Mouse (Mus musculus) frontal cortex, adult 2 months (tissue): ENCODE data around the gene Isg20l2. TPM values are rescaled to one million over a fixed set of nuclear protein-coding genes. Genes with fewer than 3 reads are reported as not detected.
"Not testable (repeated sequence)": the region's sequence is repeated elsewhere in the genome, so short reads cannot be mapped to it uniquely, and the experiment has no call there.

Experiments used
- DNase-seq, 2 experiments: peaks; one replicate each; pipeline ENCODE4 v3.0.0; 2022; ENCODE audit warnings: low spot score in 1 of 2; ENCODE audit errors: extremely low spot score in 1 of 2
- polyA plus RNA-seq: library from polyadenylated mRNA; depleted of rRNA; stranded (reverse); fragments of >200 nt; gene quantifications from 2 replicates; pipeline ENCODE4 v1.2.3, GENCODE M21; 2012; rRNA removed

Isg20l2 gene
- 12.9 and 13.9 TPM in 2 replicates for polyA plus RNA-seq

GRCm38 (mm10) chr3:87930078-87930795, at the start of gene Isg20l2, which contains the start of gene Rrnad1:
Gene Isg20l2 (plus strand): TSS chr3:87930314.
Gene Rrnad1 (minus strand): TSS chr3:87930717.
- peak; percentile 95 to 99 for DNase-seq

DNA sequence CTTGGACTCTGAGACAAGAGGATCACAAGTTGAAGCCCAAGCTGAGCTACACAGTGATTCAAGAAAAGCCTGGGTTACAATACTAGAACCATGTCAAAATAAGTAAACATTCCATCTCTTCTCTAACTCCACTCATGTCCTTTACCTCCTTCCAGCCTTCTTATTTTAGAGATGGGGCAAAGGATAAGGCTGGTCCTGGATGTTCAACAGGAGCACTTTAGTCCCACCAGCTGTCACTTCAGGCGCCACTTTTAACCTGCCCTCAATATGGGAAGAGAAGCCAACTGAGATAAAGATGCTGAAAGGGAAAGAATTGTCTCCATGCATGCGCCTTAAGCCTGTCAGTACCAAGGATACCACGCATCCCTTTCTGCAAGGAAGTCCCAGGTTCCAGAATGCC, 45.8 kb upstream of the Isg20l2 start:
- no peak for DNase-seq

GRCm38 (mm10) chr3:87884708-87885251, 45.3 kb upstream of the Isg20l2 start:
- peak in 1 of 2 experiments; percentile 33 for DNase-seq

DNA sequence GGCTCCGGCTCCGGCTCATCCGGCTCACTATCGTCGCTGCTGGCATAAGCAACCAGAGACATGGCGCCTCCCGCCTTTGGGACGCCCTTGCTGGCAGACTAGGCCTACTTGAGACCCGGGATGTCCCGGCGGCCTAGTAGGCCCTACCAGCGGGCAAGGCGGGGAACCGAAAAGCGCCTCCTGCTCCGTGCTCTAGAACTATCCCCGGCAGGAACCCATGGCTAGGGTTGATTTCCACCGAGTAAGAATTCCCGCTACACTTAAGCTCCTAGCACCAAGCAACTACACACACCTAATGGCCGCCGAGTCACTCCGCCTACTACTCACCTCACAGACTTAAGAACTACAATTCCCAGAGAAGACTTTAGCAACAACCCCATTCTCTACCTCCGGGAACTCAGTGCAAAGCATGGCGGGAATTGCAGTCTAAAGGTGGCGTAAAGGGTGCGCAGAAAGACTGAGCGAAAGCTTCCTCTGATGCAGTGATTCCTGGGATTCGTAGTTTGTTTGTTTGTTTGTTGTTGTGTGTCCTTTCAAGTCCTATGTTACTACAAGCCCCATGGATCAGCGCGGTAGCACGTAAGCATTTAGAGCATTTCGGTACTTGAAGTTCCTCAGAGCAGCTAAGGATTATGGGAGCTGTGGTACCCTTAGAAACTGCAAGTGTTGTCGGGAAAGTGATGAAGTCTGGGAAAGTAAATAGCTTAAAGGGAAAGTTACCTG, 44.7 kb upstream of the Isg20l2 start, which contains the start of gene Prcc:
Prcc (minus strand) TSS at position 328 of the 723 bp plus-strand sequence.
- DNase-seq: peak; percentile 97 to 99

DNA sequence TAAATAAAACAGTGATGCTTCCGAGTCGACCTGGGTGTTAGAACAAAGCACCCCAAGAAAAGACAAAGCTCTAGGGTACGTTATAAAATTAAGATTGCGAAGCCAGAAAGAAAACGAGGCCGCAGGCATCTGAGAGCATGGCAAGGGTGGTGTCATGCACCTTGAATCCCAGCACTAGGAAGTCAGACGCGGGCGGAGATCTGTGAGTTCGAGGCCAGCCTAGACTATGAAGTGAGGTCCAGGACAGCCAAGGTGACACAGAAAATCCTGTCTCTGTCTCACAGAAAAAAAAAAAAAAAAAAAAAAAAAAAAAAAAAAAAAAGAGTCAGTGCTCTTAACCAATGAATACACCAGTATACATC, 44.1 kb upstream of the Isg20l2 start:
- DNase-seq: no peak

DNA sequence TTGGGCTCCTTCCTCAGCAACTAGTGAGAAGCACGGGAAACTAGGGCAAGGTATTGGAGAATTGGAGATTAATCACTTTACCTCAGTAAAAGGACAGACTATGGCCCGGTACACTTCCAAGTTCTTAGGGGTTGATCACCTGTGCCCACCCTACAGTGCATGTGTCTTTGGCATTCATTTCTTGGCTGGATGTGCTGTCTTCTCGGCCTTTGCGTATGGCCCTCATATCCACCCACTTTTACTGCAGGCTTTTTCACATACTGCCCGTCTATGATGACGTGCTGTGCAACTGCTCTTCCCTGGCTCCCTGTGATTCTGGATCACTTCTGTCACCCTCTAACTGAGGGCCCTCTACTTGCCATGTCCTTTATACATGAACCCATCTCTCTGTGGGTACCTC, 43.7 kb upstream of the Isg20l2 start:
- DNase-seq: no peak

- not testable (repeated sequence) for DNase-seq
Observed at GRCm38 (mm10) chr3:87887400-87887799, 42.7 kb upstream of the Isg20l2 start.

DNA sequence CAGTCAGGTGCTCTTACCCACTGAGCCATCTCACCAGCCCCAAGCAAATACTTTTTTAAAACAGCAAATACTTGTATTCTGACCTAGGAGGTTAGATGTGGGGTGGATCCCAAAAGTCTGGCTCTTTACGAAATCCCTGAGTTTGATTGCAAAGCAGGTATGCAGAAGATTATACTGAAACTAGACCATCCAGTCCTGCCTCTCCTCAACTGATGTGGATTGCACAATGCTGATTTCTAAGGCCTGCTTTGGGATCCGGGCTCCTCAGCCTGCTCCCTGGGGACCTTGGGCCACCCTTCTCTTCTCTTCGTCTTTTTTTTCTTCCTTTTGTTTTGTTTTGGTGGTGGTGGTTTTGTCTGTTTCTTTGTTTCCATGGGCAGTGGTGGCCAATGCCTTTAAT, 38.6 kb upstream of the Isg20l2 start:
- no peak for DNase-seq

DNA sequence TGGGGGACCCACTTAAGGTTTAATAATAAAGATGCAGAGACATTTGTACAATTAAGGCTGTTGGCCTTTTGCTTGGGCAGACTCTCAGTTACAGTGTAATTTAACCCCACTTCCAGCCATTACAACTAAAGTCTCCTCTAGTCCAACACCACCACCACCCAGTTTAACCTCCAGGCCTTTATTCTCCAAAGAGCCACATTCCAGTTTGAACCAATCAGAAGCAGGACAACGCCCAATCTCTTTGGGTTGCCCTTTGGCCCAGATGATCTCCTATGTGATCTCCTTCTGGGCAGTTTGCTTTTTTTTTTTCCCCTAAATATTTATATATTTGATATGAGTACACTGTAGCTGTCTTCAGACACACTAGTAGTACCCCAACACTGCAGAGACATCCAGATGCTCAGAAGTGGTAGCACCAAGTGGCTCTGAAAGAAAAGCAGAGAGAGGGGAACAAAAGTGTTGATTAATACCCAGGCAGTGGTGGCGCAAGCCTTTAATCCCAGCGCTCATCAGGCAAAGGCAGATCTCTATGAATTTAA, 36.7 kb upstream of the Isg20l2 start:
- DNase-seq: no peak

GRCm38 (mm10) chr3:87899266-87899665, 30.8 kb upstream of the Isg20l2 start:
- no peak for DNase-seq

DNA sequence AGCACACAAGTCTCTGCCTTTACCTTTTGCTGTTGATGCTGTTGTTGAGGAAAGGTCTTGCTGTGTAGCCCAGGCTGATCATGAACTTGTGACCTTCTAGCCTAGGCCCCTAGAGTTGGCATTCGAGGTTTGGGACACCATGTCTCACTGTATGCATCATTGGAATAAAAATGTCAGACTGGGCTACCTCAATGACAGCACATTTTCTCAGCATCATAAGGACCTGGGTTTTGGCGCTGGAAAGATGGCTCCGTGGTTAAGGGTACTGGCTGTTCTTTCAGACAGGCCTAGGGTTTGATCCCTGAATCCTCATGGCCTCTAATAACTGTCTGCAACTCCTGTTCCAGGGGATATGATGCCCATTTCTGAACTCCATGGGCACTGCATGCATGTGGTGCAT, 30.3 kb upstream of the Isg20l2 start:
- DNase-seq: no peak

DNA sequence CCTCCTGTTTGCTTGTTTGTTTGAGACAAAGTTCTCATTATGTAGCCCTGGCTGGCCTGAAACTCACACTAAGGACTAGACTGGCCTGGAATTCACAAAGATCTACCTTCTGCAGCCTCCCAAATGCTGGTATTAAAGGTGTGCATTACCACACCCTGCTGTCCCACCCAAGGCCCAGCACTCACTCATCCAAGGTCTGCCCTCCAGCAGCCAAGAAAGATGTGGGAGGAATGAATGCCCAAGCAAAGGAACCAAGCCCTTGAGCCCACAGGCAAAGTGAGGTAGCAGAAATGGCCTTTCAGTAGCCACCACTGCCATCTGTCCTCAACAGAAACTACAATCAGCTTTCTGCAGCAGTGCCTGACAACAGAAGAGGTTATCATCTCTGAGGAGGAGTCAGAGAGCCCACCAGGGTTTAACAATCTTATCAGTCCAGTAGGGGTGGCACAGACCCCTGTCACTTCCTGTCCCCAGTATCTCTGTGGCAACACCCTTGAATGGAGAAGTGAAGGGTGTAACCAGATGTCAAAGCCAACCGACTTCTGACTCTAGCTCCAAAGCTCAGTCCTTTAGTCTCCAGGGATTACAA, 29.0 kb upstream of the Isg20l2 start:
- no peak for DNase-seq

- DNase-seq: not testable (repeated sequence)
Observed at GRCm38 (mm10) chr3:87901959-87902358, 28.2 kb upstream of the Isg20l2 start.

DNA sequence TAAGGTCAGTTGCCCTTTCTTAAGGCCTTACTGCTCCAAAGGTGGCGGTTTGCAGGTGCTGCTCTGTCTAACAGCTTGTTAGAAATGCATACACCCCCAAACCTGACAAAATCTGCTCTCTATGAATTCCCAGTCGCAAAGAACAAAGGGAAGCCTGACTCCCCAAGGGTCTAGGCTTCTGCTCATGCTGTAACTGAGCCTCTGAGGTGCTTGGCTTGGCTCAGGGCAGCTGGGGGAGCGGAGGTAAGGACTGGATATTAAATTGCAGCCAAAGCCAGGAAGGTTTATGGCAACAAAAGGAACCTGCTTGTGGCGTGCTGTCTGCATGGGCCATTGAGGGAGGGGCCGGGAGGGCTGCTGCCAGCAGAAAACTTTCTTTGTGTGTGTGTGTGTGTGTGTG, 26.3 kb upstream of the Isg20l2 start:
- DNase-seq: no peak

DNA sequence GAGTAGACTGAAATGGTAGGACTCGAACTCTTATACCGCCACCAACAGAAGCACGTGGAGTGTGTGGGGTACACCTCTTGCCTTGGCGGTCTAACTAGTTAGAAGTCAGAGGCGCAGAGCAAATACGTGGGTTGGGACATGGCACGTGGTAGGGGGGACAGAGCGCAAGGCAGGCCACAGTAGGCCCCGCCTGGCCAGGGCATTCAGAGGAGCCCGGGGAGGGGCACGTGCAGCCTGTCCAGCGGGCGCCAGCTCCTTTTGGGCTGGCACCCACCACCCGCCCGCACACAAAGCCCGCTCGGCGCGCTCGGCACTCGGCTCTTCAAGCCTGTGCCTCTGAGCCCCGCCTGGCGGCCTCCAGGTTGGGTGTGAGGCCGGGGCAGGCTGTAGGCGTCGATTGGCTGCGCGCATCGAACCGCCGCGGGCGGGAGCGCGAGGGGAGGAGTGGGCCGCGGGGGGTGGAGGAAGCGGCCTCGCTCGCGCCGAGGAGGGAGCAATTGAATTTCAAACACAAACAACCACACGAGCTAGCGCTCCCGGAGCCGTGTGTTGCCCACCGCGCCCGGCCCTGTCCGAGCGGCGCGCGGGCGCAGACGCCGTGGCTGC, 24.1 kb upstream of the Isg20l2 start, which contains the start of gene Hdgf:
Hdgf (plus strand) TSS at position 442 of the 606 bp plus-strand sequence.
- peak; percentile 88 to 93 for DNase-seq

- DNase-seq: peak in 1 of 2 experiments; percentile 44
Observed at GRCm38 (mm10) chr3:87906601-87906980, 23.5 kb upstream of the Isg20l2 start.

DNA sequence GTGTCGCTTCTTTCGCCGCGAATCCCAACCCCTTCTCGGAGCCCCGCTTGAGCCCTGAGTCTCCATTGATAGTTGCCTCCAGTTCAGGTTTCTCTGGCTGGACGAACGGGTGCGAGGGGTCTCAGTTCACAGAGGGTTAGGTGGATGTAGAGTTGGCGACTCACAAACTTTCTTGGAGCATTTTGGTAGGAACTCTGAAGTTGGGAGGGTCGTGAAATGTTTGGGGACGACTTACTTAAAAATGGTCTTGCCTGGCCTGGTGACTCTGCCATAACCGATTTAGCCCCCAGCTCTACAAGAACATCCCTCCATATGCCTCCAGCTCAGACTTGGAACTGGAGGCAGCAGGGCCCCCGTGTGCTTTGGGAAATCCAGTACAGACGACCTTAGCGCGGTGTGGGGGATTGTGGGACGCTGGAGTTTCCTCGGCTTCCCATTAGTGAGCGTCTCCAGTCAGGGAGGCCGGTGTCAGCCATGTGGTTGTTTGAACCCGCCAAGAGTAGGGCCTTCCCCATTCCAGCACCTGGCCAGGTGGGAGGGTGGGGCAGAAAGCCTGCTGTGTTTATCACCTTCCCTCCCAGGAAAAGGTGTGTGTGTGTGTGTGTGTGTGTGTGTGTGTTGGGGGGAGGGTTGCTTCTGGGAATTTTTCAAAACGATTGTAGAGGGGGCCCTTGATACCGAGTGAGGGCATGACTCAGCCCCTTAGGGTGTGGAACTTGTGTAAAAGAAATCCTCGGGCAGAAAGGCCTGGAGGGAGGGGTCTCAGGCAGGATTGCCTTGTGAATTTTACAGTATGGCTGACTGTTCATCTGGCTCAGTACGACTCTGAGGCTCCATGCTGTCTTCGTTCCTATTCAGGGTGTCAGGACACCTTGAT, 22.9 kb upstream of the Isg20l2 start:
- peak in 1 of 2 experiments; percentile 58 for DNase-seq

GRCm38 (mm10) chr3:87907906-87908305, 22.2 kb upstream of the Isg20l2 start:
- DNase-seq: no peak

DNA sequence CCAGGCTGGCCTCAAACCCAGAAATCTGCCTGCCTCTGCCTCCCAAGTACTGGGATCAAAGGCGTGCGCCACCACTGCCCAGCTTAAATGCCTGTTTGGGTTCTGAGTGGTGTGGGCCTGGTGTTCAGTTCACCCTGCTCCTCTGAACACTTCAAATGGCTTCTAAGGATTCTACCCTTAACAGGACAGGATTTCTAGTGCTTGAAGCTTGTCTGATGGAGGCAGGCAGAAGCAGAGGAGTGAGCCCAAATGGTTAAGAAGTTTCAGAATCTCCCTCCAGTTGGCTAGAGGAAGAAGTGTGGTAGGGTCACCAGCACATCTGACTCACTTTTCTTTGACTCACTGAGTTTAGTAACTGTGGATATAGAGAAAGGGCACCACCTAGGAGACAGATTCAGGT, 20.7 kb upstream of the Isg20l2 start:
- DNase-seq: no peak

- DNase-seq: no peak
Observed at GRCm38 (mm10) chr3:87909874-87910273, 20.2 kb upstream of the Isg20l2 start.
